Mouse (Mus musculus) ES-Bruce4 (cell line): ENCODE measurements around the gene Krtap2-4.

Experiments
- CTCF ChIP-seq: IDR thresholded peaks from one replicate; pipeline ENCODE4 v1.8.1; 2011; ENCODE audit warnings: low read depth, low read length
- EP300 ChIP-seq: IDR thresholded peaks from 2 replicates; pipeline ENCODE4 v1.6.1; 2011; ENCODE audit warnings: low read depth, low read length; ENCODE audit not compliant: insufficient read depth

- no peak for TF ChIP-seq CTCF
- no peak for TF ChIP-seq EP300
These were observed 20.0 kb upstream of the Krtap2-4 start, which contains the start of gene Krtap4-2 for GRCm38 (mm10) chr11:99634653-99635134.
